Comparison of ENCODE assay signal across 8 mouse cellular contexts in the genomic region with DNA sequence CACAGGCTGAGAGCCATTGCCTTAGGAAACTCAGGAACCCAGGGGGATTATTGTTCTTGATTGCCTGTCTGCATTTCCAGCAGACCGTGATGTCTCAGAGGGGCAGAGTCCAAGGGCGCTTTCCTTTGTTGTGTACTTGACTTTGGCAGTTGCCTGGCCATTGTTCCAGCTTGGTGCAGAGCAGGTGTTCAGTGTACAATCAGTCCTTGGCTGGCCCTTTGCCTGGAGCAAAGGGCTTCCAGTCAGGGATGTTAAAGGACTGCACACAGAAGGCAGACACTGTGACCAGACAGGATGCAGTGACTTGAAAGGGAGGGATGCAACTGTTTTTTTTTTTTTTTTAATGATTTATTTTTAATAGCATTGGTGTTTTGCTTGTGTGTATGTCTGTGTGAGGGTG. TPM values are rescaled to one million over a fixed set of nuclear protein-coding genes. Genes with fewer than 3 reads are reported as not detected.
DNase-seq lines count a peak whose midpoint lies in the region; ATAC-seq and TF ChIP-seq lines count a peak whose summit lies in the region.
"Had no signal": no experiment of that assay in that cellular context is flagged by ENCODE, and none has a peak within 500 bp of the region (broad histone marks: within the 10 kb centered on the region; RNA-seq: fewer than 3 reads in every experiment).

No protein-coding gene starts in this region.

- ATAC-seq in embryonic facial prominence, embryonic 15.5 days (ENCODE audit: insufficient number of reproducible peaks, low FRiP score, low TSS enrichment, low read depth) = no peak
- peak; percentile 34 for ATAC-seq in intestine, embryonic 15.5 days

- H3K9ac ChIP-seq in embryonic facial prominence, embryonic 15.5 days = no peak overlapping the region
- no peak overlapping the region for H3K9ac ChIP-seq in intestine, embryonic 15.5 days
- H3K9ac ChIP-seq: limb, embryonic 15.5 days had no signal

- H3K27ac ChIP-seq in embryonic facial prominence, embryonic 15.5 days (replicated peaks) = peak overlapping the region; percentile 48; the same call in 1 of the 2 replicates
- H3K27ac ChIP-seq in intestine, embryonic 15.5 days = peak overlapping the region; percentile 46; the same call in 1 of the 2 replicates
- H3K27ac ChIP-seq: limb, embryonic 15.5 days had no signal

- no peak for TF ChIP-seq POLR2A in lung, adult 2 months (IDR thresholded peaks at IDR 0.05; ENCODE audit: borderline replicate concordance, extremely low read depth, low read depth, low read length)

- no peak for TF ChIP-seq CTCF in lung, adult 2 months (IDR thresholded peaks at IDR 0.05; ENCODE audit: insufficient read depth, low read length)

- H3K9me3 ChIP-seq in embryonic facial prominence, embryonic 15.5 days (replicated peaks) = no peaks in the 10 kb centered on the region
- H3K9me3 ChIP-seq in intestine, embryonic 15.5 days = no peaks in the 10 kb centered on the region
- H3K9me3 ChIP-seq: limb, embryonic 15.5 days had no signal

- peaks cover 34% of the 10 kb centered on the region for H3K4me1 ChIP-seq in lung, adult 2 months (ENCODE audit: control insufficient read depth, insufficient read depth, low read length)
- H3K4me1 ChIP-seq in embryonic facial prominence, embryonic 15.5 days = peaks cover 43% of the 10 kb centered on the region
- peaks cover 29% of the 10 kb centered on the region for H3K4me1 ChIP-seq in intestine, embryonic 15.5 days (replicated peaks)

- no peak overlapping the region for H3K4me2 ChIP-seq in embryonic facial prominence, embryonic 15.5 days (replicated peaks)
- H3K4me2 ChIP-seq in intestine, embryonic 15.5 days (replicated peaks) = no peak overlapping the region
- H3K4me2 ChIP-seq: limb, embryonic 15.5 days had no signal

- no peaks in the 10 kb centered on the region for H3K36me3 ChIP-seq in embryonic facial prominence, embryonic 15.5 days
- no peaks in the 10 kb centered on the region for H3K36me3 ChIP-seq in intestine, embryonic 15.5 days
- H3K36me3 ChIP-seq: limb, embryonic 15.5 days had no signal

- WGBS in lung, adult 2 months = 52% methylated on average over 2 of the region's 2 CpGs
- WGBS in embryonic facial prominence, embryonic 15.5 days = 80% methylated on average over 2 of the region's 2 CpGs
- WGBS in intestine, embryonic 15.5 days = 67% methylated on average over 2 of the region's 2 CpGs

- H3K27me3 ChIP-seq in embryonic facial prominence, embryonic 15.5 days = no peaks in the 10 kb centered on the region
- H3K27me3 ChIP-seq in intestine, embryonic 15.5 days (replicated peaks) = no peaks in the 10 kb centered on the region
- H3K27me3 ChIP-seq: limb, embryonic 15.5 days had no signal

- DNase-seq in lung, adult 18-20 months = peak; percentile 52 to 75
- DNase-seq in lung, adult 2 months = no peak
- peak; percentile 72 for DNase-seq in lung, postnatal 25 days (ENCODE audit: low spot score)
- DNase-seq in cerebellum, postnatal 10 days = no peak
- no peak for DNase-seq in frontal cortex, adult 2 months (ENCODE audit: extremely low spot score in 1 of 2, low spot score in 1 of 2)

- H3K4me3 ChIP-seq in lung, adult 2 months (replicated peaks; ENCODE audit: extremely low read depth, low read depth, low read length) = no peak overlapping the region
- H3K4me3 ChIP-seq in embryonic facial prominence, embryonic 15.5 days (replicated peaks) = no peak overlapping the region
- H3K4me3 ChIP-seq in intestine, embryonic 15.5 days (replicated peaks) = no peak overlapping the region
- H3K4me3 ChIP-seq: limb, embryonic 15.5 days had no signal

RNA-seq across cellular contexts. Expression of a gene that starts 20.9 kb away (rescaled TPM):
- polyA plus RNA-seq in lung, adult 2 months (2012; rRNA removed) = 32.6 and 53.4 TPM in 2 replicates
- 83.3 and 89.1 TPM in 2 replicates for polyA plus RNA-seq in embryonic facial prominence, embryonic 15.5 days (2015; fragmentation: Nextera tagmentation; extraction: Ambion mirVana)
- 35.4 and 35.7 TPM in 2 replicates for polyA plus RNA-seq in intestine, embryonic 15.5 days (2015; fragmentation: Nextera tagmentation; extraction: Ambion mirVana)
- polyA plus RNA-seq in frontal cortex, adult 2 months (2012; rRNA removed) = 46.3 and 53.3 TPM in 2 replicates

RNA-seq across cellular contexts. Expression of a gene that starts 30.1 kb away (rescaled TPM):
- 21.1 and 29.5 TPM in 2 replicates for polyA plus RNA-seq in lung, adult 2 months (2012; rRNA removed)
- 44.1 and 47.8 TPM in 2 replicates for polyA plus RNA-seq in embryonic facial prominence, embryonic 15.5 days (2015; fragmentation: Nextera tagmentation; extraction: Ambion mirVana)
- 45.2 and 45.3 TPM in 2 replicates for polyA plus RNA-seq in intestine, embryonic 15.5 days (2015; fragmentation: Nextera tagmentation; extraction: Ambion mirVana)
- 26.5 and 27.2 TPM in 2 replicates for polyA plus RNA-seq in frontal cortex, adult 2 months (2012; rRNA removed)

RNA-seq across cellular contexts. Expression of a gene that starts 30.4 kb away (rescaled TPM):
- 61.1 and 64.5 TPM in 2 replicates for polyA plus RNA-seq in lung, adult 2 months (2012; rRNA removed)
- 107 and 113 TPM in 2 replicates for polyA plus RNA-seq in embryonic facial prominence, embryonic 15.5 days (2015; fragmentation: Nextera tagmentation; extraction: Ambion mirVana)
- 99.9 and 101 TPM in 2 replicates for polyA plus RNA-seq in intestine, embryonic 15.5 days (2015; fragmentation: Nextera tagmentation; extraction: Ambion mirVana)
- polyA plus RNA-seq in frontal cortex, adult 2 months (2012; rRNA removed) = 86.0 and 101 TPM in 2 replicates

Comparison
In these comparisons a context has a peak if more than half of its experiments do, and no peak if none do; other contexts are left out.
1. DNase-seq: peak in lung, adult 18-20 months (2 of 2) and lung, postnatal 25 days (single experiment); none in lung, adult 2 months (single experiment), cerebellum, postnatal 10 days (0 of 2) and frontal cortex, adult 2 months (0 of 2).